17 mouse cellular contexts compared by ENCODE assay signal in genomic region chr2:152153361-152153760, GRCm38 (mm10). TPM values are rescaled to one million over a fixed set of nuclear protein-coding genes. Genes with fewer than 3 reads are reported as not detected.
"Had no signal": no experiment of that assay in that cellular context is flagged by ENCODE, and none has a peak within 500 bp of the region (broad histone marks: within the 10 kb centered on the region; RNA-seq: fewer than 3 reads in every experiment).

No protein-coding gene starts in this region.

- H3K36me3 ChIP-seq: limb, embryonic 12.5 days; liver, embryonic 13.5 days; lung, embryonic 15.5 days had no signal

- DNase-seq: kidney, adult 2 months; kidney, postnatal 36 days; layer of hippocampus, adult 9-11 months; layer of hippocampus, postnatal 36 days; liver; liver, embryonic 13.5 days; liver, postnatal 0 days; lung, postnatal 14 days; midbrain, embryonic 14.5 days; thymus, postnatal 14 days had no signal

- ATAC-seq: liver, postnatal 0 days had no signal

- H3K27me3 ChIP-seq: lung, embryonic 15.5 days had no signal

- H3K9me3 ChIP-seq: limb, embryonic 12.5 days; liver, embryonic 13.5 days; lung, embryonic 15.5 days; megakaryocyte, embryonic 14.5 days had no signal

- H3K27ac ChIP-seq: kidney, postnatal 0 days; limb, embryonic 12.5 days; liver, embryonic 13.5 days; lung, embryonic 15.5 days; macrophage; stomach, postnatal 0 days had no signal

- H3K9ac ChIP-seq: limb, embryonic 12.5 days; liver, embryonic 13.5 days; liver, postnatal 0 days; lung, embryonic 15.5 days had no signal

- H3K4me3 ChIP-seq: limb, embryonic 12.5 days; liver, embryonic 13.5 days; lung, embryonic 15.5 days; megakaryocyte, embryonic 14.5 days; myocyte had no signal

- H3K4me2 ChIP-seq: limb, embryonic 12.5 days; liver, embryonic 13.5 days; lung, embryonic 15.5 days had no signal

RNA-seq across cellular contexts. Expression of gene Tcf15, which starts 10.0 kb away (rescaled TPM):
- polyA plus RNA-seq: macrophage, myocyte had no signal
